11 mouse cellular contexts compared by ENCODE assay signal in the genomic region with DNA sequence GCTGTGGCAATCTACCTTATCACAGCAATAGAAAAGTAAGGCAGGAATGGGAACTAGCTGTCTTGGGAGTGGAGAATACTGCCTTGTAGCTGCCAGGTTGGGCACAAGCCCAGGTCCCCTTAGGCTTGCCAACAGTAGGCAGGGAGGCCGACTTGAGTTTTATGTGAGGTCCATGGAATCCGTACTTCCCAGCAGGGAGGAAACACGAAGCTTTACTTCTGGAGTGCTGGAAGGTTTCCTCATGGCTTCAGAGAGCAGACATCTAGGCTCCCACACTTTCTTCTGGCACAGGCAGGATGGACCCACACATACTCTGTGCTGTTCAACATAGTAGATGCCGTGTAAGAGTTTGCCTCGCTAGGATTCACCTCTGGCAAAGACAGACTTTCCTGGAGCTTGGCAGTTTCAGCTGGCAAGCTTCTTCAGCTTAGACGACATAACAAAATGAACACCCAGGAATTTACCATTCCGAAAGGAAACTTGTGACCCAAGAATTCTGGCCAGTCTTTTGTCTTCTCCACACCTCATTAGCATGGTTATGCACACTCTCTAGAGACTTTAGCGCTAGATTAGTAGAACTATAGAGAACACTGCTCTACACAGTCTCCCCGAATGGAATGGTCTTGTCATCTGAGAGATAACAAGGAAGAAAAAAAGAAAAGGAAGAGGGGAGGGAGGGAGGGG.
DNase-seq lines count a peak whose midpoint lies in the region; ATAC-seq and TF ChIP-seq lines count a peak whose summit lies in the region.
"Had no signal": no experiment of that assay in that cellular context is flagged by ENCODE, and none has a peak within 500 bp of the region (broad histone marks: within the 10 kb centered on the region; RNA-seq: fewer than 3 reads in every experiment).

No protein-coding gene starts in this region.

- H3K4me3 ChIP-seq in forebrain, embryonic 15.5 days = no peak overlapping the region
- H3K4me3 ChIP-seq in forebrain, embryonic 12.5 days (replicated peaks) = no peak overlapping the region
- no peak overlapping the region for H3K4me3 ChIP-seq in left cerebral cortex, adult 2 months
- H3K4me3 ChIP-seq in midbrain, embryonic 16.5 days (ENCODE audit: low read depth, low read length) = no peak overlapping the region

- no peak overlapping the region for H3K4me2 ChIP-seq in forebrain, embryonic 15.5 days (replicated peaks)
- H3K4me2 ChIP-seq in forebrain, embryonic 12.5 days = no peak overlapping the region
- no peak overlapping the region for H3K4me2 ChIP-seq in midbrain, embryonic 16.5 days (ENCODE audit: low read length)
- H3K4me2 ChIP-seq: liver, embryonic 11.5 days had no signal

- WGBS in forebrain, embryonic 15.5 days = 43% methylated on average over 9 of the region's 9 CpGs
- WGBS in forebrain, embryonic 12.5 days = 74% methylated on average over 9 of the region's 9 CpGs
- 61% methylated on average over 9 of the region's 9 CpGs for WGBS in midbrain, embryonic 16.5 days

- H3K36me3 ChIP-seq in forebrain, embryonic 15.5 days = no peaks in the 10 kb centered on the region
- H3K36me3 ChIP-seq in forebrain, embryonic 12.5 days (replicated peaks) = no peaks in the 10 kb centered on the region
- H3K36me3 ChIP-seq in midbrain, embryonic 16.5 days (ENCODE audit: control insufficient read depth, insufficient read depth, low read length) = no peaks in the 10 kb centered on the region

- H3K9me3 ChIP-seq in forebrain, embryonic 15.5 days = no peaks in the 10 kb centered on the region
- no peaks in the 10 kb centered on the region for H3K9me3 ChIP-seq in forebrain, embryonic 12.5 days
- H3K9me3 ChIP-seq in midbrain, embryonic 16.5 days (replicated peaks; ENCODE audit: control insufficient read depth, low read length, poor library complexity, severe bottlenecking) = no peaks in the 10 kb centered on the region

- intact Hi-C loops in left cerebral cortex, postnatal 4 days (cut with DNase I) = no loop called here
- intact Hi-C loops in left cerebral cortex, adult 2 months (cut with DNase I) = no loop called here

- peak; percentile 73 for DNase-seq in left cerebral cortex, postnatal 4 days
- no peak for DNase-seq in left cerebral cortex, adult 2 months (ENCODE audit: extremely low spot score in 1 of 2, low spot score in 2 of 2)
- peak; percentile 34 for DNase-seq in brain, embryonic 18.5 days (ENCODE audit: low read depth, low spot score)
- DNase-seq in gastrocnemius, postnatal 10 days = peak; percentile 54
- no peak for DNase-seq in kidney, adult 11 months
- DNase-seq: kidney, postnatal 4 days had no signal

- H3K27ac ChIP-seq in forebrain, embryonic 15.5 days (replicated peaks) = no peak overlapping the region
- no peak overlapping the region for H3K27ac ChIP-seq in forebrain, embryonic 12.5 days
- H3K27ac ChIP-seq in left cerebral cortex, adult 2 months = no peak overlapping the region
- no peak overlapping the region for H3K27ac ChIP-seq in midbrain, embryonic 16.5 days (ENCODE audit: low read length)

- no peaks in the 10 kb centered on the region for H3K27me3 ChIP-seq in forebrain, embryonic 15.5 days
- no peaks in the 10 kb centered on the region for H3K27me3 ChIP-seq in forebrain, embryonic 12.5 days
- H3K27me3 ChIP-seq in midbrain, embryonic 16.5 days (ENCODE audit: control insufficient read depth, insufficient read depth, low read depth, low read length) = no peaks in the 10 kb centered on the region
- H3K27me3 ChIP-seq: Patski had no signal

- ATAC-seq in forebrain, embryonic 15.5 days (replicated peaks) = peak; percentile 48; the same call in 1 of the 2 replicates
- no peak for ATAC-seq in forebrain, embryonic 12.5 days (ENCODE audit: low FRiP score)
- no peak for ATAC-seq in midbrain, embryonic 16.5 days
- ATAC-seq: Patski had no signal

- no peak for TF ChIP-seq CTCF in left cerebral cortex, adult 2 months (IDR thresholded peaks at IDR 0.05)

- H3K9ac ChIP-seq in forebrain, embryonic 15.5 days (replicated peaks) = no peak overlapping the region
- H3K9ac ChIP-seq in forebrain, embryonic 12.5 days = no peak overlapping the region
- H3K9ac ChIP-seq in midbrain, embryonic 16.5 days (ENCODE audit: low read depth, low read length) = no peak overlapping the region

- H3K4me1 ChIP-seq in forebrain, embryonic 15.5 days = no peaks in the 10 kb centered on the region
- H3K4me1 ChIP-seq in forebrain, embryonic 12.5 days = 0 out of 2 replicates have a peak, but pooled peaks cover 3% of the 10 kb centered on the region
- H3K4me1 ChIP-seq in midbrain, embryonic 16.5 days (ENCODE audit: control insufficient read depth, insufficient read depth, low read length) = no peaks in the 10 kb centered on the region

Comparison
In these comparisons a context has a peak if more than half of its experiments do, and no peak if none do; other contexts are left out.
1. DNase-seq: peak in left cerebral cortex, postnatal 4 days (single experiment), brain, embryonic 18.5 days (single experiment) and gastrocnemius, postnatal 10 days (single experiment); none in left cerebral cortex, adult 2 months (0 of 2) and kidney, adult 11 months (single experiment).